Mouse (Mus musculus): Measurements from ENCODE around the gene Lce1e. TPM values are rescaled to one million over a fixed set of nuclear protein-coding genes. Genes with fewer than 3 reads are reported as not detected.

The Lce1e gene
- polyA plus RNA-seq (2014; fragmentation: Nextera tagmentation; extraction: Ambion mirVana): not detected in 2 replicates

GRCm38 (mm10) chr3:92708974-92709373 lies at the start of gene Lce1e:
Lce1e (minus strand) TSS chr3:92709074.
- Histone ChIP-seq H3K4me3 (ENCODE audit: low read depth, low read length) (no peak within 1 kb of the TSS), H3K36me3 (ENCODE audit: control insufficient read depth, insufficient read depth, low read length) (no peaks in the 10 kb centered on the region), H3K9me3 (ENCODE audit: control insufficient read depth, low read length) (no peaks in the 10 kb centered on the region), H3K27me3 (ENCODE audit: control insufficient read depth, insufficient read depth, low read length) (no peaks in the 10 kb centered on the region), H3K4me2 (ENCODE audit: low read depth, low read length, severe bottlenecking) (no peak within 1 kb of the TSS), H3K27ac (ENCODE audit: low read depth, low read length) (no peak within 1 kb of the TSS), H3K9ac (ENCODE audit: low read length) (no peak within 1 kb of the TSS), H3K4me1 (replicated peaks; ENCODE audit: control insufficient read depth, insufficient read depth, low read length) (no peaks in the 10 kb centered on the region)
- no peak for DNase-seq (ENCODE audit: low spot score)
- ATAC-seq (replicated peaks; ENCODE audit: low FRiP score): no peak
- 93% methylated on average over 2 of the region's 2 CpGs for WGBS

GRCm38 (mm10) chr3:92753197-92753596 lies 44.3 kb upstream of the Lce1e start:
- H3K4me2 ChIP-seq (ENCODE audit: low read depth, low read length, severe bottlenecking): no peak overlapping the region
- H3K36me3 ChIP-seq (ENCODE audit: control insufficient read depth, insufficient read depth, low read length): no peaks in the 10 kb centered on the region

GRCm38 (mm10) chr3:92752238-92752637 lies 43.4 kb upstream of the Lce1e start, which contains the start of gene Lce1g:
Lce1g (minus strand) TSS chr3:92752338.
- Histone ChIP-seq H3K36me3 (ENCODE audit: control insufficient read depth, insufficient read depth, low read length) (no peaks in the 10 kb centered on the region), H3K27ac (ENCODE audit: low read depth, low read length) (no peak within 1 kb of the TSS), H3K4me2 (ENCODE audit: low read depth, low read length, severe bottlenecking) (no peak within 1 kb of the TSS), H3K4me1 (replicated peaks; ENCODE audit: control insufficient read depth, insufficient read depth, low read length) (no peaks in the 10 kb centered on the region), H3K27me3 (ENCODE audit: control insufficient read depth, insufficient read depth, low read length) (no peaks in the 10 kb centered on the region), H3K4me3 (ENCODE audit: low read depth, low read length) (no peak within 1 kb of the TSS), H3K9me3 (ENCODE audit: control insufficient read depth, low read length) (no peaks in the 10 kb centered on the region), H3K9ac (ENCODE audit: low read length) (no peak within 1 kb of the TSS)
- ATAC-seq (replicated peaks; ENCODE audit: low FRiP score): no peak
- no peak for DNase-seq (ENCODE audit: low spot score)
- WGBS: 88% methylated on average over 1 of the region's 1 CpGs

More at GRCm38 (mm10) chr3:92753197-92753596, 44.3 kb upstream of the Lce1e start:
- H3K9ac ChIP-seq (ENCODE audit: low read length): no peak overlapping the region
- 40% methylated on average over 3 of the region's 3 CpGs for WGBS
- H3K27ac ChIP-seq (ENCODE audit: low read depth, low read length): no peak overlapping the region
- H3K9me3 ChIP-seq (ENCODE audit: control insufficient read depth, low read length): no peaks in the 10 kb centered on the region
- H3K27me3 ChIP-seq (ENCODE audit: control insufficient read depth, insufficient read depth, low read length): no peaks in the 10 kb centered on the region
- H3K4me3 ChIP-seq (ENCODE audit: low read depth, low read length): no peak overlapping the region
- H3K4me1 ChIP-seq (replicated peaks; ENCODE audit: control insufficient read depth, insufficient read depth, low read length): no peaks in the 10 kb centered on the region
- no peak for DNase-seq (ENCODE audit: low spot score)
- no peak for ATAC-seq (replicated peaks; ENCODE audit: low FRiP score)

GRCm38 (mm10) chr3:92738996-92739395 lies 30.1 kb upstream of the Lce1e start, which contains the start of gene Gm38119:
Gm38119 (minus strand) TSS chr3:92739096.
- WGBS: 90% methylated on average over 1 of the region's 1 CpGs
- H3K36me3 ChIP-seq (ENCODE audit: control insufficient read depth, insufficient read depth, low read length): no peaks in the 10 kb centered on the region
- H3K27ac ChIP-seq (ENCODE audit: low read depth, low read length): no peak within 1 kb of the TSS
- H3K9me3 ChIP-seq (ENCODE audit: control insufficient read depth, low read length): no peaks in the 10 kb centered on the region
- ATAC-seq (replicated peaks; ENCODE audit: low FRiP score): no peak
- no peaks in the 10 kb centered on the region for H3K27me3 ChIP-seq (ENCODE audit: control insufficient read depth, insufficient read depth, low read length)
- H3K4me3 ChIP-seq (ENCODE audit: low read depth, low read length): no peak within 1 kb of the TSS
- no peaks in the 10 kb centered on the region for H3K4me1 ChIP-seq (replicated peaks; ENCODE audit: control insufficient read depth, insufficient read depth, low read length)
- H3K4me2 ChIP-seq (ENCODE audit: low read depth, low read length, severe bottlenecking): no peak within 1 kb of the TSS
- H3K9ac ChIP-seq (ENCODE audit: low read length): no peak within 1 kb of the TSS
- DNase-seq (ENCODE audit: low spot score): no peak

GRCm38 (mm10) chr3:92722631-92723030 lies 13.8 kb upstream of the Lce1e start:
- ATAC-seq (replicated peaks; ENCODE audit: low FRiP score) (no peak), DNase-seq (ENCODE audit: low spot score) (no peak)
- Histone ChIP-seq H3K4me3 (ENCODE audit: low read depth, low read length) (no peak overlapping the region), H3K27me3 (ENCODE audit: control insufficient read depth, insufficient read depth, low read length) (no peaks in the 10 kb centered on the region), H3K4me1 (replicated peaks; ENCODE audit: control insufficient read depth, insufficient read depth, low read length) (no peaks in the 10 kb centered on the region), H3K9ac (ENCODE audit: low read length) (no peak overlapping the region), H3K9me3 (ENCODE audit: control insufficient read depth, low read length) (no peaks in the 10 kb centered on the region), H3K36me3 (ENCODE audit: control insufficient read depth, insufficient read depth, low read length) (no peaks in the 10 kb centered on the region), H3K27ac (ENCODE audit: low read depth, low read length) (no peak overlapping the region), H3K4me2 (ENCODE audit: low read depth, low read length, severe bottlenecking) (no peak overlapping the region)
- WGBS: 91% methylated on average over 5 of the region's 5 CpGs

- Histone ChIP-seq H3K9ac (ENCODE audit: low read length) (no peak within 1 kb of the TSS), H3K27ac (ENCODE audit: low read depth, low read length) (no peak within 1 kb of the TSS), H3K4me1 (replicated peaks; ENCODE audit: control insufficient read depth, insufficient read depth, low read length) (no peaks in the 10 kb centered on the region), H3K9me3 (ENCODE audit: control insufficient read depth, low read length) (no peaks in the 10 kb centered on the region), H3K27me3 (ENCODE audit: control insufficient read depth, insufficient read depth, low read length) (no peaks in the 10 kb centered on the region), H3K4me2 (ENCODE audit: low read depth, low read length, severe bottlenecking) (no peak within 1 kb of the TSS), H3K4me3 (ENCODE audit: low read depth, low read length) (no peak within 1 kb of the TSS), H3K36me3 (ENCODE audit: control insufficient read depth, insufficient read depth, low read length) (no peaks in the 10 kb centered on the region)
- DNase-seq (ENCODE audit: low spot score) (no peak), ATAC-seq (replicated peaks; ENCODE audit: low FRiP score) (no peak)
- 87% methylated on average over 3 of the region's 3 CpGs for WGBS
Measured at GRCm38 (mm10) chr3:92720250-92720649, 11.4 kb upstream of the Lce1e start, which contains the start of gene Lce1f. Lce1f (minus strand) TSS chr3:92720350.

- no peak for DNase-seq (ENCODE audit: low spot score)
- Histone ChIP-seq H3K27ac (ENCODE audit: low read depth, low read length) (no peak overlapping the region), H3K4me1 (replicated peaks; ENCODE audit: control insufficient read depth, insufficient read depth, low read length) (no peaks in the 10 kb centered on the region), H3K9ac (ENCODE audit: low read length) (no peak overlapping the region), H3K4me2 (ENCODE audit: low read depth, low read length, severe bottlenecking) (no peak overlapping the region), H3K27me3 (ENCODE audit: control insufficient read depth, insufficient read depth, low read length) (no peaks in the 10 kb centered on the region), H3K4me3 (ENCODE audit: low read depth, low read length) (no peak overlapping the region), H3K9me3 (ENCODE audit: control insufficient read depth, low read length) (no peaks in the 10 kb centered on the region), H3K36me3 (ENCODE audit: control insufficient read depth, insufficient read depth, low read length) (no peaks in the 10 kb centered on the region)
- no peak for ATAC-seq (replicated peaks; ENCODE audit: low FRiP score)
Measured at GRCm38 (mm10) chr3:92715122-92715521, 6.2 kb upstream of the Lce1e start.

GRCm38 (mm10) chr3:92694613-92695012 lies 14.3 kb downstream of the Lce1e start:
- ATAC-seq (replicated peaks; ENCODE audit: low FRiP score) (no peak), DNase-seq (ENCODE audit: low spot score) (no peak)
- Histone ChIP-seq H3K36me3 (ENCODE audit: control insufficient read depth, insufficient read depth, low read length) (no peaks in the 10 kb centered on the region), H3K27me3 (ENCODE audit: control insufficient read depth, insufficient read depth, low read length) (no peaks in the 10 kb centered on the region), H3K27ac (ENCODE audit: low read depth, low read length) (no peak overlapping the region), H3K4me2 (ENCODE audit: low read depth, low read length, severe bottlenecking) (no peak overlapping the region), H3K9ac (ENCODE audit: low read length) (no peak overlapping the region), H3K4me1 (replicated peaks; ENCODE audit: control insufficient read depth, insufficient read depth, low read length) (no peaks in the 10 kb centered on the region), H3K4me3 (ENCODE audit: low read depth, low read length) (no peak overlapping the region), H3K9me3 (ENCODE audit: control insufficient read depth, low read length) (no peaks in the 10 kb centered on the region)
- WGBS: 0% methylated on average over 1 of the region's 1 CpGs

GRCm38 (mm10) chr3:92691688-92692087 lies 17.2 kb downstream of the Lce1e start:
- DNase-seq (ENCODE audit: low spot score) (no peak), ATAC-seq (replicated peaks; ENCODE audit: low FRiP score) (no peak)
- no peak overlapping the region for H3K4me3 ChIP-seq (ENCODE audit: low read depth, low read length)
- H3K9me3 ChIP-seq (ENCODE audit: control insufficient read depth, low read length): no peaks in the 10 kb centered on the region
- no peak overlapping the region for H3K4me2 ChIP-seq (ENCODE audit: low read depth, low read length, severe bottlenecking)
- H3K9ac ChIP-seq (ENCODE audit: low read length): no peak overlapping the region
- H3K4me1 ChIP-seq (replicated peaks; ENCODE audit: control insufficient read depth, insufficient read depth, low read length): no peaks in the 10 kb centered on the region
- H3K27me3 ChIP-seq (ENCODE audit: control insufficient read depth, insufficient read depth, low read length): no peaks in the 10 kb centered on the region
- no peaks in the 10 kb centered on the region for H3K36me3 ChIP-seq (ENCODE audit: control insufficient read depth, insufficient read depth, low read length)
- no peak overlapping the region for H3K27ac ChIP-seq (ENCODE audit: low read depth, low read length)

Data from forebrain, embryonic 11.5 days (tissue).